Mouse (Mus musculus) forebrain, postnatal 0 days (tissue): Measurements from ENCODE around the gene Spsb2. TPM values are rescaled to one million over a fixed set of nuclear protein-coding genes. Genes with fewer than 3 reads are reported as not detected.
A peak's percentile ranks its signal among the peaks of the same experiment; 100 is the strongest.

Source experiments
- ATAC-seq: fragments of 200-750 bp; cut with Nextera tagmentation; 2 replicates; pipeline ENCODE4 v1.8.0; 2017; ENCODE audit warnings: mild to moderate bottlenecking, moderate library complexity
- DNase-seq: peaks from one replicate; pipeline ENCODE4 v3.0.0-alpha.2; 2015
- H3K27ac ChIP-seq: fragments of 300-500 bp; sonication (generic); 2 replicates; pipeline ENCODE4 v1.5.1; 2014; ENCODE audit warnings: low read depth, mild to moderate bottlenecking, antibody characterized with exemption, low read length, moderate library complexity, mixed read lengths
- H3K27me3 ChIP-seq: fragments of 300-500 bp; sonication (generic); 2 replicates; pipeline ENCODE4 v1.6.1; 2014; ENCODE audit warnings: mild to moderate bottlenecking, low read length, mixed read lengths; ENCODE audit not compliant: insufficient read depth
- H3K36me3 ChIP-seq: fragments of 300-500 bp; sonication (generic); 2 replicates; pipeline ENCODE4 v1.6.1; 2014; ENCODE audit warnings: mild to moderate bottlenecking, moderate library complexity; ENCODE audit not compliant: insufficient read depth
- H3K4me1 ChIP-seq: fragments of 300-500 bp; sonication (generic); 2 replicates; pipeline ENCODE4 v1.6.1; 2014; ENCODE audit warnings: antibody characterized with exemption; ENCODE audit not compliant: insufficient read depth
- H3K4me2 ChIP-seq: fragments of 300-500 bp; sonication (generic); 2 replicates; pipeline ENCODE4 v1.6.1; 2014; ENCODE audit warnings: low read depth, mild to moderate bottlenecking, moderate library complexity
- H3K4me3 ChIP-seq: fragments of 300-500 bp; sonication (generic); 2 replicates; pipeline ENCODE4 v1.5.1; 2014; ENCODE audit warnings: low read depth, low read length, mixed read lengths
- H3K9ac ChIP-seq: fragments of 300-500 bp; sonication (generic); 2 replicates; pipeline ENCODE4 v1.6.1; 2014; ENCODE audit warnings: mild to moderate bottlenecking
- H3K9me3 ChIP-seq: fragments of 300-500 bp; sonication (generic); 2 replicates; pipeline ENCODE4 v1.6.1; 2016; ENCODE audit warnings: low read length
- CTCF ChIP-seq: sonication (generic); IDR thresholded peaks from 2 replicates; pipeline ENCODE4 v1.5.1; 2016; ENCODE audit warnings: antibody characterized with exemption, control low read depth, low read depth
- WGBS: fragments of 180-500 bp; shearing (Covaris S2); extraction: QIAGEN DNeasy Blood & Tissue Kit; methylation state at CpG from one replicate; pipeline ENCODE4 v1.1.7; 2014; 5-methylcytosine and 5-hydroxymethylcytosine counted together
- polyA plus RNA-seq: library from polyadenylated mRNA; unstranded; fragments of >200 nt; fragmentation: Nextera tagmentation; extraction: Ambion mirVana; gene quantifications from 2 replicates; pipeline ENCODE4 v1.2.1, GENCODE M21; 2015
- total RNA-seq: library from RNA; depleted of rRNA; stranded (reverse); fragments of >200 nt; gene quantifications from 2 replicates; pipeline ENCODE4 v1.2.3, GENCODE M21; 2014; rRNA removed

Gene Spsb2
- total and polyA plus RNA-seq, 2 experiments from 2014 or later: 6.0 to 7.0 TPM

GRCm38 (mm10) chr6:124856321-124856720 is 47.9 kb downstream of the Spsb2 start:
- no peak for TF ChIP-seq CTCF
- ATAC-seq (peak; percentile 76), DNase-seq (peak; percentile 84)
- Histone ChIP-seq H3K9me3 (no peaks in the 10 kb centered on the region), H3K36me3 (peaks cover 32% of the 10 kb centered on the region; the same call in 1 of the 2 replicates), H3K4me2 (peak overlapping the region; percentile 84), H3K4me1 (peaks cover 7% of the 10 kb centered on the region; the same call in 1 of the 2 replicates), H3K4me3 (peak overlapping the region; percentile 70), H3K27ac (peak overlapping the region; percentile 98), H3K27me3 (no peaks in the 10 kb centered on the region), H3K9ac (peak overlapping the region; percentile 98)
- WGBS: 7% methylated on average over 14 of the region's 14 CpGs

- peak within 1 kb of the TSS; percentile 84 for H3K4me2 ChIP-seq
- peak within 1 kb of the TSS; percentile 70 for H3K4me3 ChIP-seq
- no peaks in the 10 kb centered on the region for H3K27me3 ChIP-seq
- WGBS: 2% methylated on average over 78 of the region's 86 CpGs
- ATAC-seq: peak; percentile 89
- peak within 1 kb of the TSS; percentile 98 for H3K9ac ChIP-seq
- H3K36me3 ChIP-seq: peaks cover 33% of the 10 kb centered on the region; the same call in 1 of the 2 replicates
- H3K9me3 ChIP-seq: no peaks in the 10 kb centered on the region
- TF ChIP-seq CTCF: peak; percentile 82
- DNase-seq: peak; percentile 90
- peak within 1 kb of the TSS; percentile 98 for H3K27ac ChIP-seq
- H3K4me1 ChIP-seq: peaks cover 7% of the 10 kb centered on the region
Observed at GRCm38 (mm10) chr6:124856916-124857839, 48.7 kb downstream of the Spsb2 start, which contains the start of gene P3h3. TSS of gene P3h3 (minus strand) at chr6:124857752.

GRCm38 (mm10) chr6:124857840-124858530 is 49.5 kb downstream of the Spsb2 start:
- H3K27ac ChIP-seq: peak overlapping the region; percentile 98
- WGBS: 20% methylated on average over 26 of the region's 26 CpGs
- no peaks in the 10 kb centered on the region for H3K27me3 ChIP-seq
- no peak for ATAC-seq
- H3K9ac ChIP-seq: peak overlapping the region; percentile 98
- peaks cover 14% of the 10 kb centered on the region for H3K4me1 ChIP-seq
- no peak for DNase-seq
- peaks cover 28% of the 10 kb centered on the region; the same call in 1 of the 2 replicates for H3K36me3 ChIP-seq
- H3K4me2 ChIP-seq: peak overlapping the region; percentile 84
- no peak for TF ChIP-seq CTCF
- no peaks in the 10 kb centered on the region for H3K9me3 ChIP-seq
- peak overlapping the region; percentile 70 for H3K4me3 ChIP-seq

DNA sequence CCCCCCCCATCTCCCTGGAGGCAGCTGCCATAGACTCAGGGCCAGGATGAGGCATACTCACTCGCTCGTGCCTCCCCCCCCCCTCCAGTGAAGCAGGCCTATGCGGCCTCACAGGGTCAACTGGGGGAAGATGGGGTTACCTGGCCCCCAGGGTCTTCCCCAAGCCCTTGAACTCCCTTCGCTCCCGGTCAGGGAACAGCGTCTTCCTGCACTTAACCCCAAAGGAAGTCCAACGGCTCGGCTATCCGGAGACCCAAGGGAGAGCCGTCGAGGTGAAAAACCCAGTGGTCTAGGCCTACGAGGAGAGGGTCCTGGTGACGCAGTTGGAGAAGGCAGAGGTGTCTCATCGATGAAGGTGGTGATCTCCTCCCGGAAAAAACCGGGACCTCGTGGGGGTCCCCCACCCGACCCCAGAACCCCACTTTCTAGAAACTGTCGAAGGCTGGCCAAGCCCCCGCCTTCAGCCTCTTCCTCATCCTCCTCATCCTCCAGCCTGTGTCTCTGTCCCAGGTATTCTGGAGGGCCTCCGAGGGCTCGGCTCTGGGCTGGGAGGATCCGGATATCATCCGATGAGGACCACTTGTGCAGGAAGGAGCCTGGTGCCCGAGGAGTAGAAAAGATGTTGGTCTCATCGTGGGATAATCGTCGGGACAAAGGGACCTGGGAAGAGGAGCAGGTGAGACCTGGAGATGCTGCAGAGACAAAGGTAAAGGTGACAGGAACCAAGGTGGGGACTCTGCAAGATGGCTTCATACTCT is 50.3 kb downstream of the Spsb2 start:
- Histone ChIP-seq H3K9me3 (no peaks in the 10 kb centered on the region), H3K27me3 (no peaks in the 10 kb centered on the region), H3K4me3 (no peak overlapping the region), H3K36me3 (peaks cover 25% of the 10 kb centered on the region; the same call in 1 of the 2 replicates), H3K9ac (no peak overlapping the region), H3K27ac (no peak overlapping the region), H3K4me1 (peaks cover 14% of the 10 kb centered on the region), H3K4me2 (no peak overlapping the region)
- TF ChIP-seq CTCF: no peak
- DNase-seq: no peak
- 85% methylated on average over 25 of the region's 28 CpGs for WGBS
- no peak for ATAC-seq

DNA sequence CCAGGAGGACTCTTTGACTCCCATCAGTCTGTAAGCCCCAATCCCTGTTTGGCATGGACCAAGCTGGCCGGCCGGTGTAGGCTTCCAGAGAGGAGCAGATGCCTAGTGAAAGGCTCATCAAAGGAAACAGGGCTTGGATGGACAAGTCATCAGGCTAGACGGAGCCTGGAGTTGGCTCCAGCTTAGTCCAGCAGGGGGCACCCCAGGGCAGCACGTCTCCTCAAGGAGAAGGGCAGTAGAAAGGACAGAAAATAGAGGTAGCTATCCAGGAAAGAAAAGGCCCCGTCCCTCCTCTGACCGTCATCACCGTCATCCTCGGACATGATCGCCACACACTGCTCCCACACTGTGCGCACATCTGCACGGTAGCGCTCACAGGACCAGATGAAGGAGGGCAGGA is 51.3 kb downstream of the Spsb2 start:
- DNase-seq: peak; percentile 85
- no peak for ATAC-seq
- 8% methylated on average over 12 of the region's 12 CpGs for WGBS
- Histone ChIP-seq H3K27ac (peak overlapping the region; percentile 54; the same call in 1 of the 2 replicates), H3K27me3 (no peaks in the 10 kb centered on the region), H3K9ac (peak overlapping the region; percentile 35; the same call in 1 of the 2 replicates), H3K4me2 (peak overlapping the region; percentile 23), H3K4me3 (no peak overlapping the region), H3K36me3 (peaks cover 20% of the 10 kb centered on the region; the same call in 1 of the 2 replicates), H3K9me3 (no peaks in the 10 kb centered on the region), H3K4me1 (peaks cover 14% of the 10 kb centered on the region)
- TF ChIP-seq CTCF: peak; percentile 89

Other genes starting within 250 kb of the Spsb2 start
- gene C1rb, start 238.4 kb upstream of the Spsb2 start, total RNA-seq: not detected in 2 replicates
- gene C1rb, start 238.4 kb upstream of the Spsb2 start, polyA plus RNA-seq: not detected in 2 replicates
- gene C1s2, start 172.6 kb upstream of the Spsb2 start, total RNA-seq: 0.15 and 0.19 TPM in 2 replicates
- 0.17 and 0.18 TPM in 2 replicates for gene C1s2, start 172.6 kb upstream of the Spsb2 start, polyA plus RNA-seq
- 27.6 and 35.6 TPM in 2 replicates for gene Lpcat3, start 145.6 kb upstream of the Spsb2 start, total RNA-seq
- gene Lpcat3, start 145.6 kb upstream of the Spsb2 start, polyA plus RNA-seq: 34.3 and 41.3 TPM in 2 replicates
- gene Emg1, start 96.5 kb upstream of the Spsb2 start, total RNA-seq: 105 TPM in 2 replicates
- gene Emg1, start 96.5 kb upstream of the Spsb2 start, polyA plus RNA-seq: 96.2 and 116 TPM in 2 replicates
- 200 and 215 TPM in 2 replicates for gene Phb2, start 96.3 kb upstream of the Spsb2 start, total RNA-seq
- gene Phb2, start 96.3 kb upstream of the Spsb2 start, polyA plus RNA-seq: 271 TPM in 2 replicates
- 2.2 and 2.9 TPM in 2 replicates for gene Ptpn6, start 69.9 kb upstream of the Spsb2 start, total RNA-seq
- 3.6 and 3.8 TPM in 2 replicates for gene Ptpn6, start 69.9 kb upstream of the Spsb2 start, polyA plus RNA-seq
- 257 and 314 TPM in 2 replicates for gene Grcc10, start 67.3 kb upstream of the Spsb2 start, total RNA-seq
- gene Grcc10, start 67.3 kb upstream of the Spsb2 start, polyA plus RNA-seq: 699 and 862 TPM in 2 replicates
- not detected in 2 replicates for gene Gm45234, start 52.6 kb upstream of the Spsb2 start, total RNA-seq
- gene Gm45234, start 52.6 kb upstream of the Spsb2 start, polyA plus RNA-seq: 0.11 TPM in 1 of 2 replicates, not detected in the other
- gene Atn1, start 52.1 kb upstream of the Spsb2 start, total RNA-seq: 15.0 and 16.7 TPM in 2 replicates
- gene Atn1, start 52.1 kb upstream of the Spsb2 start, polyA plus RNA-seq: 19.3 and 24.2 TPM in 2 replicates
- 130 and 148 TPM in 2 replicates for gene Eno2, start 39.0 kb upstream of the Spsb2 start, total RNA-seq
- gene Eno2, start 39.0 kb upstream of the Spsb2 start, polyA plus RNA-seq: 88.5 and 113 TPM in 2 replicates
- gene Lrrc23, start 28.9 kb upstream of the Spsb2 start, total RNA-seq: 13.7 and 13.8 TPM in 2 replicates
- 9.6 and 14.7 TPM in 2 replicates for gene Lrrc23, start 28.9 kb upstream of the Spsb2 start, polyA plus RNA-seq
- 332 and 338 TPM in 2 replicates for gene Tpi1, start 5.6 kb downstream of the Spsb2 start, total RNA-seq
- gene Tpi1, start 5.6 kb downstream of the Spsb2 start, polyA plus RNA-seq: 354 and 367 TPM in 2 replicates
- gene Usp5, start 20.8 kb downstream of the Spsb2 start, total RNA-seq: 215 and 224 TPM in 2 replicates
- gene Usp5, start 20.8 kb downstream of the Spsb2 start, polyA plus RNA-seq: 173 and 191 TPM in 2 replicates
- gene Cdca3, start 20.9 kb downstream of the Spsb2 start, total RNA-seq: 13.5 and 20.7 TPM in 2 replicates
- gene Cdca3, start 20.9 kb downstream of the Spsb2 start, polyA plus RNA-seq: 28.5 and 30.5 TPM in 2 replicates
- gene Gnb3, start 31.6 kb downstream of the Spsb2 start, total RNA-seq: 0.90 and 1.8 TPM in 2 replicates
- gene Gnb3, start 31.6 kb downstream of the Spsb2 start, polyA plus RNA-seq: 0.61 and 1.2 TPM in 2 replicates
- 78.8 and 85.7 TPM in 2 replicates for gene P3h3, start 49.1 kb downstream of the Spsb2 start, total RNA-seq
- gene P3h3, start 49.1 kb downstream of the Spsb2 start, polyA plus RNA-seq: 6.2 and 9.1 TPM in 2 replicates
- 154 and 160 TPM in 2 replicates for gene Gpr162, start 55.3 kb downstream of the Spsb2 start, total RNA-seq
- 30.3 and 38.1 TPM in 2 replicates for gene Gpr162, start 55.3 kb downstream of the Spsb2 start, polyA plus RNA-seq
- gene Cd4, start 79.6 kb downstream of the Spsb2 start, total RNA-seq: 0.57 and 0.69 TPM in 2 replicates
- 0.25 and 0.72 TPM in 2 replicates for gene Cd4, start 79.6 kb downstream of the Spsb2 start, polyA plus RNA-seq
- gene Lag3, start 103.0 kb downstream of the Spsb2 start, total RNA-seq: 1.9 and 2.4 TPM in 2 replicates
- 2.6 and 3.9 TPM in 2 replicates for gene Lag3, start 103.0 kb downstream of the Spsb2 start, polyA plus RNA-seq
- gene Ptms, start 111.4 kb downstream of the Spsb2 start, total RNA-seq: 722 and 784 TPM in 2 replicates
- gene Ptms, start 111.4 kb downstream of the Spsb2 start, polyA plus RNA-seq: 1,090 and 1,099 TPM in 2 replicates
- 432 and 471 TPM in 2 replicates for gene Mlf2, start 122.7 kb downstream of the Spsb2 start, total RNA-seq
- 665 and 718 TPM in 2 replicates for gene Mlf2, start 122.7 kb downstream of the Spsb2 start, polyA plus RNA-seq
- gene Cops7a, start 156.9 kb downstream of the Spsb2 start, total RNA-seq: 82.4 and 117 TPM in 2 replicates
- gene Cops7a, start 156.9 kb downstream of the Spsb2 start, polyA plus RNA-seq: 87.8 and 93.0 TPM in 2 replicates
- gene Pianp, start 188.0 kb downstream of the Spsb2 start, total RNA-seq: 12.2 and 18.3 TPM in 2 replicates
- 53.8 and 68.9 TPM in 2 replicates for gene Pianp, start 188.0 kb downstream of the Spsb2 start, polyA plus RNA-seq
- 24.7 and 34.5 TPM in 2 replicates for gene Zfp384, start 200.5 kb downstream of the Spsb2 start, total RNA-seq
- 7.2 and 8.4 TPM in 2 replicates for gene Zfp384, start 200.5 kb downstream of the Spsb2 start, polyA plus RNA-seq
- 83.4 and 103 TPM in 2 replicates for gene Ing4, start 231.1 kb downstream of the Spsb2 start, total RNA-seq
- 102 and 111 TPM in 2 replicates for gene Ing4, start 231.1 kb downstream of the Spsb2 start, polyA plus RNA-seq
- gene Acrbp, start 241.0 kb downstream of the Spsb2 start, total RNA-seq: 11.3 and 12.2 TPM in 2 replicates
- 11.4 and 13.8 TPM in 2 replicates for gene Acrbp, start 241.0 kb downstream of the Spsb2 start, polyA plus RNA-seq